Comparison of ENCODE assay signal across 21 mouse cellular contexts in genomic region chr12:105554151-105554772, GRCm38 (mm10). TPM values are rescaled to one million over a fixed set of nuclear protein-coding genes. Genes with fewer than 3 reads are reported as not detected.
A peak's percentile ranks its signal among the peaks of the same experiment; 100 is the strongest.
DNase-seq lines count a peak whose midpoint lies in the region; ATAC-seq and TF ChIP-seq lines count a peak whose summit lies in the region.
"Had no signal": no experiment of that assay in that cellular context is flagged by ENCODE, and none has a peak within 500 bp of the region (broad histone marks: within the 10 kb centered on the region; RNA-seq: fewer than 3 reads in every experiment).

No protein-coding gene starts in this region.

- TF ChIP-seq CTCF in heart, adult 2 months (IDR thresholded peaks at IDR 0.05), result no peak
- TF ChIP-seq CTCF in lung, postnatal 0 days (IDR thresholded peaks at IDR 0.05), result no peak

- no peak overlapping the region for H3K4me3 ChIP-seq in heart, adult 2 months
- H3K4me3 ChIP-seq in kidney, embryonic 14.5 days (ENCODE audit: low read length), result no peak overlapping the region
- no peak overlapping the region for H3K4me3 ChIP-seq in lung, postnatal 0 days (ENCODE audit: low read depth, low read length)
- H3K4me3 ChIP-seq: embryonic facial prominence, embryonic 15.5 days; layer of hippocampus, adult 2 months; limb, embryonic 12.5 days; liver, embryonic 15.5 days; midbrain, embryonic 12.5 days; neural tube, embryonic 15.5 days had no signal

- no peaks in the 10 kb centered on the region for H3K79me2 ChIP-seq in heart, adult 2 months (replicated peaks; ENCODE audit: control insufficient read depth, insufficient read depth, low read length)

- no peak overlapping the region for H3K4me2 ChIP-seq in kidney, embryonic 14.5 days (replicated peaks; ENCODE audit: low read depth, low read length)
- no peak overlapping the region for H3K4me2 ChIP-seq in lung, postnatal 0 days (replicated peaks; ENCODE audit: low read depth, low read length)
- H3K4me2 ChIP-seq: embryonic facial prominence, embryonic 15.5 days; limb, embryonic 12.5 days; liver, embryonic 15.5 days; midbrain, embryonic 12.5 days; neural tube, embryonic 15.5 days had no signal

- H3K9me3 ChIP-seq in kidney, embryonic 14.5 days (ENCODE audit: control insufficient read depth, low read length), result no peaks in the 10 kb centered on the region
- H3K9me3 ChIP-seq in lung, postnatal 0 days (ENCODE audit: low read length), result no peaks in the 10 kb centered on the region
- H3K9me3 ChIP-seq: embryonic facial prominence, embryonic 15.5 days; limb, embryonic 12.5 days; liver, embryonic 15.5 days; midbrain, embryonic 12.5 days; neural tube, embryonic 15.5 days had no signal

- H3K27me3 ChIP-seq in heart, adult 2 months (ENCODE audit: control insufficient read depth, insufficient read depth, low read length), result no peaks in the 10 kb centered on the region
- H3K27me3 ChIP-seq in kidney, embryonic 14.5 days (ENCODE audit: control insufficient read depth, insufficient read depth, low read length), result no peaks in the 10 kb centered on the region; the same call in 1 of the 2 replicates
- no peaks in the 10 kb centered on the region for H3K27me3 ChIP-seq in lung, postnatal 0 days (replicated peaks; ENCODE audit: insufficient read depth, low read length)
- H3K27me3 ChIP-seq: embryonic facial prominence, embryonic 15.5 days; liver, embryonic 15.5 days; midbrain, embryonic 12.5 days; neural tube, embryonic 15.5 days had no signal

- H3K27ac ChIP-seq in heart, adult 2 months, result no peak overlapping the region
- H3K27ac ChIP-seq in kidney, embryonic 14.5 days (ENCODE audit: low read depth, low read length), result no peak overlapping the region; the same call in 1 of the 2 replicates
- H3K27ac ChIP-seq in lung, postnatal 0 days (ENCODE audit: low read length), result no peak overlapping the region
- H3K27ac ChIP-seq: embryonic facial prominence, embryonic 15.5 days; layer of hippocampus, adult 2 months; limb, embryonic 12.5 days; liver, embryonic 15.5 days; midbrain, embryonic 12.5 days; neural tube, embryonic 15.5 days had no signal

- peaks cover 12% of the 10 kb centered on the region for H3K4me1 ChIP-seq in heart, adult 2 months (ENCODE audit: control insufficient read depth, insufficient read depth, low read length)
- H3K4me1 ChIP-seq in kidney, embryonic 14.5 days (ENCODE audit: control insufficient read depth, insufficient read depth, low read length), result peaks cover 12% of the 10 kb centered on the region
- peaks cover 10% of the 10 kb centered on the region; the same call in 1 of the 2 replicates for H3K4me1 ChIP-seq in lung, postnatal 0 days (ENCODE audit: insufficient read depth, low read depth, low read length)
- H3K4me1 ChIP-seq: liver, embryonic 15.5 days had no signal

- no peaks in the 10 kb centered on the region for H3K36me3 ChIP-seq in heart, adult 2 months (ENCODE audit: control insufficient read depth, insufficient read depth, low read length)
- no peaks in the 10 kb centered on the region for H3K36me3 ChIP-seq in kidney, embryonic 14.5 days (ENCODE audit: control insufficient read depth, insufficient read depth, low read length)
- H3K36me3 ChIP-seq in lung, postnatal 0 days (ENCODE audit: insufficient read depth, low read length), result no peaks in the 10 kb centered on the region
- H3K36me3 ChIP-seq: embryonic facial prominence, embryonic 15.5 days; limb, embryonic 12.5 days; liver, embryonic 15.5 days; midbrain, embryonic 12.5 days; neural tube, embryonic 15.5 days had no signal

- H3K9ac ChIP-seq in heart, adult 2 months (ENCODE audit: low read depth, low read length), result no peak overlapping the region
- H3K9ac ChIP-seq in kidney, embryonic 14.5 days (ENCODE audit: low read depth, low read length), result no peak overlapping the region
- H3K9ac ChIP-seq in lung, postnatal 0 days (replicated peaks; ENCODE audit: low read depth), result no peak overlapping the region
- H3K9ac ChIP-seq: embryonic facial prominence, embryonic 15.5 days; limb, embryonic 12.5 days; liver, embryonic 15.5 days; midbrain, embryonic 12.5 days; neural tube, embryonic 15.5 days had no signal

- TF ChIP-seq EP300 in heart, adult 2 months (IDR thresholded peaks at IDR 0.05; ENCODE audit: insufficient read depth, low read depth, low read length), result no peak
- peak; percentile 66; the same call in 1 of the 2 replicates for TF ChIP-seq EP300 in lung, postnatal 0 days (IDR thresholded peaks at IDR 0.05)

- peak; percentile 37 to 41 for DNase-seq in heart, adult 2 months
- DNase-seq in heart, postnatal 4 days, result no peak
- DNase-seq in kidney, adult 9 months, result peak; percentile 46
- DNase-seq in lung, postnatal 0 days (ENCODE audit: low spot score), result peak; percentile 15
- DNase-seq in spleen, adult 18-20 months, result no peak
- DNase-seq in layer of hippocampus, adult 11-12 months (ENCODE audit: low spot score), result no peak
- DNase-seq: adrenal gland, adult 8-10 months; cerebellum, adult 2 months; retina, postnatal 1 day; thymus, adult 18-20 months had no signal

- intact Hi-C loops in heart, adult 2 months (cut with DNase I), result no loop called here

- TF ChIP-seq POLR2A in heart, adult 2 months (IDR thresholded peaks at IDR 0.05; ENCODE audit: insufficient read depth, low read depth, low read length), result no peak

- ATAC-seq in kidney, embryonic 14.5 days (ENCODE audit: low FRiP score, low TSS enrichment), result no peak
- ATAC-seq in common myeloid progenitor, adult 5-6 weeks (replicated peaks; ENCODE audit: low read depth, poor library complexity, severe bottlenecking), result 0 out of 2 replicates have a peak, but pooled peaks have one; percentile 36
- peak; percentile 43; the same call in 1 of the 2 replicates for ATAC-seq in lung, postnatal 0 days

- WGBS in heart, adult 2 months, result 36% methylated on average over 8 of the region's 8 CpGs
- WGBS in kidney, embryonic 14.5 days, result 78% methylated on average over 8 of the region's 8 CpGs
- 36% methylated on average over 8 of the region's 8 CpGs for WGBS in lung, postnatal 0 days

RNA-seq across cellular contexts. Expression of gene Bdkrb2, which starts 8.8 kb away (rescaled TPM):
- total RNA-seq in heart, adult 2 months (2021), result under 1 TPM; 0.34 to 0.39 TPM
- polyA plus RNA-seq in heart, adult 2 months (2012; rRNA removed), result 0.20 and 0.35 TPM in 2 replicates
- total RNA-seq in heart, postnatal 4 days (2021), result 1 to 10 TPM; 2.1 to 2.5 TPM
- 0.12 and 0.14 TPM in 2 replicates for polyA plus RNA-seq in kidney, embryonic 14.5 days (2014; fragmentation: Nextera tagmentation; extraction: Ambion mirVana)
- not detected in 2 replicates for total RNA-seq in common myeloid progenitor, adult 5-6 weeks (2017)
- 2.1 and 2.5 TPM in 2 replicates for polyA plus RNA-seq in lung, postnatal 0 days (2015; fragmentation: Nextera tagmentation; extraction: Ambion mirVana)

RNA-seq across cellular contexts. Expression of gene Bdkrb1, which starts 48.6 kb away (rescaled TPM):
- total RNA-seq in heart, adult 2 months (2021), result not detected
- polyA plus RNA-seq in heart, adult 2 months (2012; rRNA removed), result 0.10 TPM in 1 of 2 replicates, not detected in the other
- not detected for total RNA-seq in heart, postnatal 4 days (2021)
- not detected in 2 replicates for polyA plus RNA-seq in kidney, embryonic 14.5 days (2014; fragmentation: Nextera tagmentation; extraction: Ambion mirVana)
- not detected in 2 replicates for total RNA-seq in common myeloid progenitor, adult 5-6 weeks (2017)
- 0.26 and 0.37 TPM in 2 replicates for polyA plus RNA-seq in lung, postnatal 0 days (2015; fragmentation: Nextera tagmentation; extraction: Ambion mirVana)
- total RNA-seq: adrenal gland, adult 8-10 months; heart, adult 18-20 months; layer of hippocampus, adult 2 months; left cerebral cortex, adult 8-10 months had no signal
- polyA plus RNA-seq: cerebellum, adult 2 months; forebrain, embryonic 11.5 days; limb, embryonic 12.5 days; liver, embryonic 15.5 days; midbrain, embryonic 12.5 days; neural tube, embryonic 15.5 days had no signal

Comparison
In these comparisons a context has a peak if more than half of its experiments do, and no peak if none do; other contexts are left out.
1. DNase-seq: peak in heart, adult 2 months (2 of 2), kidney, adult 9 months (single experiment) and lung, postnatal 0 days (single experiment); none in heart, postnatal 4 days (single experiment), spleen, adult 18-20 months (0 of 2) and layer of hippocampus, adult 11-12 months (single experiment).